Mouse (Mus musculus) CD8-positive naive resting alpha-beta T cell, adult 2 months (primary cell): Measurements from ENCODE around the gene Tmem119.
"Not testable (repeated sequence)": the region's sequence is repeated elsewhere in the genome, so short reads cannot be mapped to it uniquely, and the experiment has no call there.

Experiments used
- DNase-seq, 2 experiments: peaks; one replicate each; pipeline ENCODE4 v3.0.0; 2022; ENCODE audit warnings: low read depth in 2 of 2, low spot score in 2 of 2

The Tmem119 gene

GRCm38 (mm10) chr5:113790453-113791196 lies 9.7 kb downstream of the Tmem119 start:
- no peak for DNase-seq

- DNase-seq, result no peak
Observed at GRCm38 (mm10) chr5:113789075-113789788, 11.1 kb downstream of the Tmem119 start.

GRCm38 (mm10) chr5:113788645-113789044 lies 11.7 kb downstream of the Tmem119 start:
- DNase-seq, result no peak

- peak; percentile 49 to 58 for DNase-seq
Observed at GRCm38 (mm10) chr5:113786985-113787384, 13.3 kb downstream of the Tmem119 start.

GRCm38 (mm10) chr5:113784104-113784503 lies 16.2 kb downstream of the Tmem119 start:
- DNase-seq, result not testable (repeated sequence)

- no peak for DNase-seq
Observed at GRCm38 (mm10) chr5:113783581-113784001, 16.7 kb downstream of the Tmem119 start.

GRCm38 (mm10) chr5:113782624-113783023 lies 17.7 kb downstream of the Tmem119 start:
- no peak for DNase-seq

GRCm38 (mm10) chr5:113781875-113782274 lies 18.4 kb downstream of the Tmem119 start:
- DNase-seq, result no peak

GRCm38 (mm10) chr5:113781254-113781653 lies 19.1 kb downstream of the Tmem119 start:
- DNase-seq, result no peak

GRCm38 (mm10) chr5:113780763-113781162 lies 19.6 kb downstream of the Tmem119 start:
- no peak for DNase-seq

GRCm38 (mm10) chr5:113780082-113780752 lies 20.1 kb downstream of the Tmem119 start:
- no peak for DNase-seq

GRCm38 (mm10) chr5:113779569-113779968 lies 20.7 kb downstream of the Tmem119 start:
- DNase-seq, result no peak

GRCm38 (mm10) chr5:113777728-113778127 lies 22.6 kb downstream of the Tmem119 start:
- not testable (repeated sequence) for DNase-seq

- DNase-seq, result no peak
Observed at GRCm38 (mm10) chr5:113776896-113777226, 23.5 kb downstream of the Tmem119 start.

- no peak for DNase-seq
Observed at GRCm38 (mm10) chr5:113776128-113776895, 24.0 kb downstream of the Tmem119 start.

- DNase-seq, result no peak
Observed at GRCm38 (mm10) chr5:113775585-113775984, 24.7 kb downstream of the Tmem119 start.

- peak; percentile 87 to 94 for DNase-seq
Observed at GRCm38 (mm10) chr5:113773664-113774063, 26.7 kb downstream of the Tmem119 start.

GRCm38 (mm10) chr5:113772905-113773519 lies 27.3 kb downstream of the Tmem119 start:
- peak in 1 of 2 experiments; percentile 7 for DNase-seq

- DNase-seq, result peak; percentile 89 to 90
Observed at GRCm38 (mm10) chr5:113772450-113772895, 27.8 kb downstream of the Tmem119 start, which contains the start of the genes Sart3 and Iscu. Sart3 (minus strand) TSS chr5:113772510. Iscu (plus strand) TSS chr5:113772748.
